Mouse (Mus musculus): Measurements from ENCODE around the gene Mx1. TPM values are rescaled to one million over a fixed set of nuclear protein-coding genes. Genes with fewer than 3 reads are reported as not detected.

The Mx1 gene
- polyA plus RNA-seq, 1 experiment, result 1.5 TPM

DNA sequence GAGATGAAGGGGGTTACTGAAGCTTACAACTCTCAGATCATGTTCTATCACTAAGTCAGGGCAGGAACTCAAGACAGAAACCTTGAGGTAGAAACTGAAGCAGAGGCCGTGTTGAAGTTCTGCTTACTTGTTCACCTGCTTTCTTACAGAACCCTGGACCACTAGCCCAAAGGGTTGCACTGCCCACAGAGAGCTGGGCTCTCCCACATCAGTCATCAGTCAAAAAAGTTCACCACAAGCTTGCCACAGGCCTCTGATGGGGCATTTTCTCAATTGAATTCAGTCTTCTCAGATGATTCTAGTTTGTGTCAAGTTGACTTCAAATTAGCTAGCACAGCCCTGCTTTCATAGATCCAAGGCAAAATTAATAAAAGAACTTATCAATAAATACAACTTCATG, 2.9 kb downstream of the Mx1 start:
- DNase-seq (ENCODE audit: extremely low spot score in 1 of 2, low spot score in 1 of 2), result no peak

DNA sequence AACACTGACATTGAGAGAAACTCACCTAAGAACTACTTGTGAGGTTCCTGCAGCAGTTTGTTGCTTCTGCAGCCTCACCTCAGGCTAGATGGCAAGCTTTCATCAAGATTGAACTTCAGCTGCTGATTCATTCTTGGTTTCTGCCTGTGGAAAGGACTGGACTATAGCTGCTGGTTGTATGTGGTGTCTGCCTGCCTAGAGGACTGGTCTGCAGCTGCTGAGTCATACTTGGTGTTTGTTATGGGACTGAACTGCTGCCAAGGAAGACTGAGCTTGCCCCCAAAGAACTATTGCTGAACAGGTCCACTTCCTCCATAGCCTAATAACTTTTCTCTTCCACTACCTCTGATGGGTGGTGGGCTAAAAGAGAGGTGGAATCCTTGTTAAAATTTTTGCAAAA, 15.3 kb downstream of the Mx1 start:
- no peak for DNase-seq (ENCODE audit: extremely low spot score in 1 of 2, low spot score in 1 of 2)

DNA sequence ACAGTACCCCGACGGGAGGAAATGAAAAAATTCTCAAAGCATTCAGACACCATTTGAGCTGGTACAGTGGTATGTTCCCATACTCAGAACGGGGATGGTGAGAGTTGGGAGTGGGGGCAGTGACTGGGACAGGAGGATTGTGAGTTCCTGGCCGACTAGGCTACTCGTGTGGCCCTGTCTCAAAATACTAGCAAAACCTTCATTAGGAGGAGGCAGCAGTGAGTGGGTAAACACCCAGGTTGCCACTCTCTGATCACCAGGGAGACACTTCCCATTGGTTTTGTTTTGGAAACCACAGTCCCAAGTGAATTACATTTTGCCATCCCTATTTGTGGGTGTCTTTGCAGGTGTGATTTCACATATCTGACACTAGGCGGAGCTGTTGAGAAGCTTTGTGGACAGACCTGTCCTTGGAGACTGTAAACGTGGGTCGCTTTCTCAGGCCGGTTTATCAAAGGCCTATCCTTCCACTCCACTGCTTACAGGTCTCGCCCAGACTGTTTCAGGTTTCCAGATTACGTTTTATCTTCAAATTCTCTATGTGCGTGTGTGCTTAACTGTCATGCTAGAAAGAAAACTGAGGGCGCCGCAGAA, 18.9 kb downstream of the Mx1 start:
- DNase-seq (ENCODE audit: extremely low spot score in 1 of 2, low spot score in 1 of 2), result peak in 1 of 2 experiments; percentile 57

DNA sequence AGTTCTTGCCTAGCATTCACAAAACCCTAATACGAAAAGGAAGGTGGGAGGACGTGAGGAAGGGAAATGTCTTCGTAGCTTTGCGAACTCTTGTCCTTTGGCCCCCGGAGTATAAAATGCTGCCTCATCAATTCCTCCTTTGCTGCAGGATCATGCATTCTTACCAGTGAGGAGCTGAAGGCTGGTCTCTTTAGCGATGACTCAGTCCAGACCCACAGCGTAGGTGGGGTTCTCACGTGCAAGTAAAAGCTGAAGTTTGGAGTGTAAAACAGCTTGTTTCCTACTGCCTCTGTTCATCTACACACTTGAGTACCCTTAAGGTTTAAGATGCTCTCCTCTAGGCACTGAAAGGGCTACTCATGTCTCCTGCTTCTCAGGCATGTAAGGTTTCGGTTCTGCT, 20.7 kb downstream of the Mx1 start:
- peak; percentile 36 to 69 for DNase-seq (ENCODE audit: extremely low spot score in 1 of 2, low spot score in 1 of 2)

DNA sequence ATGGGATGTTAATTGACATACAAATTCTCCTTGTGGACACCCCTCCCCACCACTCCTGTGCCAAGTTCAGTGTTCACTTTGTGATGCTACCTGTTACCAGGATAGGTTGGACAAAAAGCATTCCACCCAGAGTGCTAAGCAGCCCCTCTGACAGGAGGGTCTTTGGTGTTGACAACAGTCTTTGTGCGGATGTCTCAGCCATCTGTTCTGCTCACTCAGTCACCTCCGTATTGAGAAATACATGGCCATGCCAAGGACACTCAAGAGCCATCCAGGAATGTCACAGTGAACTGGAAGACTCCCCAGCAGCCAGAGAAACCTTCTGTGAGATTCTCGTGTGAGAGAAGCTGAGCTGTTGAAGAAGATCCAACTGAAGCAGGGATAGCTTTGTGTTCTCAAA, 24.5 kb downstream of the Mx1 start:
- DNase-seq (ENCODE audit: extremely low spot score in 1 of 2, low spot score in 1 of 2), result no peak

DNA sequence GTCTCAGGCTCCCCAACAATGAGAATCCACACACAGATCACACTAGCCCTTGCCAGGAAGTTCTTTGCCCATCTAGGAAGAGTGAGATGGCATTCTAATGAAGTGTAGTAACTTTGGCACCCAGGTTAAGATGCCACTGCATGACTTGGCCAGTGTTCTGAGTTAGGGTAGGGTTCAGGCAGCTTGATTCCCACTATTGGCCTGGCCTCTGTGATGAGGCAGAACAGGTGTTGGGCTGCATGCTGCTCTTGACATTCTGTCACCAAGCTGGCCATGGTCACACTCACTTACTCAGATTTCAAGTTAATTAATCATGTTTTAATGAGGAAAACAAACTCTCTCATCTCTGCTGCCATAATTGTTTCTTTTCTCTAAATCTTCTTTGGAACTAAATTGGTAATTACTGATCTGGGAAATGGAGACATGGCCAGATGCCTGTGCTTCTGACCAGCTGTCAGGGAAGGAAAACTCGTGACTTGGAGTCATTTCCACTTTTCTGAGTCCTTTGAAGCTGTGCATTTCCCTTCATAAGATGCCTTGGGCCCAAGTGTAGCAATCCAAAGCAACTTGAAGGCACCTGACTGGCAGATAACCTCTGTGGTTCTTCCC, 25.2 kb downstream of the Mx1 start:
- DNase-seq (ENCODE audit: extremely low spot score in 1 of 2, low spot score in 1 of 2), result no peak

DNA sequence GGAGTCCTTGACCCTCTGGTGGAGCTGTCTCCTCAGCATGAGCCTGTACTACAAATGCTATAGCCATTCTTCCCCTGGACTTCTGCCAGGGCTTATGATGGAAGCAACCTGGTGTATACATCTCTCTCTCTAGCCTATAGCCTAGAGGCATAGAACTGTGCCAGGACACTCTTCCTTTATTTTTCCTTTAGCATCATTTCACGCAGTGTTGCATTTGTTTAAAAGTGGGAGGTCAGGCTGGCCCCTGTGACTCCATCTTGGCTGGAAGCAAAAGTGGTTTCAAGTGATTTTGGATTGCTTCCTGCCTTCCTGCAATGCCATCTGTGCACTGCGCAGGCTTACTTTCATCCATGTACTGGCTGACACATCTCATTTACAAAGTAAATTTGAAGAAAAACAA, 28.5 kb downstream of the Mx1 start:
- DNase-seq (ENCODE audit: extremely low spot score in 1 of 2, low spot score in 1 of 2), result no peak

DNA sequence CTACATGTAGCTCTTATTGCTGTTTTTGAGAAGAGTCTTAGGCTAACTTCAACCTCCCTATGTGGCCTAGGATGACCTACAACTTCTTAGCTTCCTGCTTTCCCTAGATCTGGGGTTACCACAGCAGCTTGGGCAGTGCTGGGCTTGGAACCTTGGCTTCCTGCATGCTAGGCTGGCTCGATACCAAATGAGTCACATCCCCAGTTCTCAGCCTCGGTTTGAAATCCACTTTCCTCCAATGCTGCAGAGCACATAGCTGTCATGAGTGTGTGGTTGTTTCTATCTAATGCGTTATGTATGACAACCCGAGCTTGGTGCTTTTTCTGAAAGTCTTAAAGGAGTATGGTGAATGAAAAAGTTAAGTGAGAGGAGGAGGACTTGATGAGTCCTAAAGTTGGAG, 31.4 kb downstream of the Mx1 start:
- DNase-seq (ENCODE audit: extremely low spot score in 1 of 2, low spot score in 1 of 2), result peak; percentile 53 to 74

DNA sequence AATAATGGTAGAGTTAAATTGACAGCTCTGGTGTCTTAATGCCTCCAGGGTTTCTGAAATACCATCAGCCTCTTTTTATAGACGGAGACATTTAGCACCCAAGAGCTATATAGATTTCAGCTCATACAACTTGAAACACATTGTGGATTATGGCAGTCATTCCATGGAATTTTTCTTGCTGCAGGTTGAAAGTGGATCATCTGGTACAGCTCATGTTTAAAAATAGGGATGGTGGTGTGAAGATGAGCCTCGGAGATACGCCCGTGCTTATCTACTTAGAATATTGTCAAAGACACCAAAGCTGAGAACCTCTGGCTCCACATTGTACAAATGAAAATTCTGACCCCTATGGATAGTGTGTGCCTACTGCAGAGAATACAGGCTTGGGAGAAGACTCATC, 32.6 kb downstream of the Mx1 start:
- DNase-seq (ENCODE audit: extremely low spot score in 1 of 2, low spot score in 1 of 2), result peak; percentile 57 to 70

DNA sequence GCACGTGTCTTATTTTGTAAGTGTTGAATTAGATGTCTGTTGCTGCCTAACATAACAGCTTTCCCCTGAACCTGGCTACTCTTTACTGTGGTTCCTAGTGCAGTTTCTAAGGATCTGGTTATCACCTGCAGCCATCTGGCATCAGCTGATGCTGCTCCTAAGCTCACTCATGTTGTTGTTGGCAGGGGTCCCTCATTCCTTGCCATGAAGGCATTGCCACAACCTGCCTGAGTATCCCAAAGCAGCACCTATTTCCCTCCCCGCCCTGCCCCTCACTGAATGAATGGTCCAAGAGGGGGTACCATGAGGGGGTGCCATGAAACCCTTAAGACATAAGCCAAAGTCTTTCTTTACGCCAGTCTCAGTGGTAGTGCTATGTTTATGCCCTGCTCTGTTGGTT, 34.7 kb downstream of the Mx1 start:
- no peak for DNase-seq (ENCODE audit: extremely low spot score in 1 of 2, low spot score in 1 of 2)

DNA sequence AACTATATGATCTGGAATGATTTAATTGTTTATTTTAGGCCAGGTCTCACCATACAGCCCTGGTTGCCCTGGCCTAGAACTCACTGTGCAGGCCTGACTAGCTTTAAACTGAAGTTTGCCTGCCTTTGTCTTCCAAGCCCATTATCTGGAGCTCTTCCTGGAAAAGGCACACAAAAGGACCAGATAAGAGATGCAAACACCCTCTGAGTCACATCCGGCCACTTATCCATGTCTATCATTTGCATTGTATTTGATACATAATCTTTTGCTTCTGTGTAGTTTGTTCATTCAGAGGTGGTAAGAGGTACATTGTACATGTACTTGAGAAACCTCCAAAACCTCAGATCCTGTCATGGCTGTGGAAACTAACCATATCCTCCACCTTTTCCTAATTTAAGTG, 39.1 kb downstream of the Mx1 start:
- DNase-seq (ENCODE audit: extremely low spot score in 1 of 2, low spot score in 1 of 2), result no peak

DNA sequence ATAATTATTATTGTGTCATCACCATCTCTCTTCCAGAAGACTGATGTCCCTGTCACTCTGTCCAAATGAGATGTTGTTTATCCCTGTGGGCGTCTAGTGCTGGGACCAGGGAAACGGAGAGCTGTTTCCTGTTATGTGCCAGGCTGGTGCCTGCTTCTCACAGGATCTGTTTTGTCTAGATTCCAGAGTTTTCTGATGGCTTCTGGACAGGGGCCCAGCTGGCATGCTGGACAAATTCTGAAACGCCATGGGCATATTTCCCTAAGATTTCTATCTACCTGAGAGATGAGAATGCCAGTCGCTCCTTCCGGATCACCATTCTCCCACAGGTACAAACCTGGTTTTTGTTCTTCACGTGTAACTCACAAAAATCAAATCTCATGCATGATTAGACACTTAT, 41.0 kb downstream of the Mx1 start:
- no peak for DNase-seq (ENCODE audit: extremely low spot score in 1 of 2, low spot score in 1 of 2)

DNA sequence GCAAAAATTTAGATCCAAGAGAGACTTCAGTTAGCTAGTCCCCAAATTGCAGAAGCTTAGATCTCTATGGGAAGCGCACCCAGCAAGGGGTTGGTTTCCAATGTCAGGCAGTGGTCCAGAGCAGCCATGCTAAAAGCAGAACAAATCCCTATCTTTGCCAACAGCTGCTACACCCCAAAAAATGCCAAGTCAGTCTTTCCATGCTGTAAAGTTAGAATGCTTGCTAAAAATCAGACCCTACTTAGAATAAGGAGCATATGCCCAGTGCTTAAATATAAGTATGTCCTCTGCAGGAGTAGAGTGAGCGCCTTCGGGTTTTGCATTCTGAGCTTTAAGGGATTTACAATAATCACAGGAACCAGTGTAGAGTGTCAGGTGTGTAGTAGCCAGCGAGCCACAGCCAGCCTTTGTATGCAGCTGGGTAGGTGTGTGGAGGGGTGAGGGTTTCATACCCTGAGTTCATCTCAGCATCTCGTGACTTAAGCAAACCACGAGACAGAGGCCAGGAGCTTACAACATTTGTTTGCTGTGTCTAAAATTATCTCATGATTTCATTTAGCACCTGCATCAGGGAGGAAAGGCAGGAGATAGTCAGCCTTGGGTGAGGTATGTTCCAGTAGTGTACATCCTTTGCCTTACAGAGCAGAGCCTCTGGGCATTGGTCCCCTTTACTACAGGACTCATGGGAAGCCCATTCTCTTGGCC, 43.8 kb downstream of the Mx1 start:
- peak; percentile 21 to 35 for DNase-seq (ENCODE audit: extremely low spot score in 1 of 2, low spot score in 1 of 2)

DNA sequence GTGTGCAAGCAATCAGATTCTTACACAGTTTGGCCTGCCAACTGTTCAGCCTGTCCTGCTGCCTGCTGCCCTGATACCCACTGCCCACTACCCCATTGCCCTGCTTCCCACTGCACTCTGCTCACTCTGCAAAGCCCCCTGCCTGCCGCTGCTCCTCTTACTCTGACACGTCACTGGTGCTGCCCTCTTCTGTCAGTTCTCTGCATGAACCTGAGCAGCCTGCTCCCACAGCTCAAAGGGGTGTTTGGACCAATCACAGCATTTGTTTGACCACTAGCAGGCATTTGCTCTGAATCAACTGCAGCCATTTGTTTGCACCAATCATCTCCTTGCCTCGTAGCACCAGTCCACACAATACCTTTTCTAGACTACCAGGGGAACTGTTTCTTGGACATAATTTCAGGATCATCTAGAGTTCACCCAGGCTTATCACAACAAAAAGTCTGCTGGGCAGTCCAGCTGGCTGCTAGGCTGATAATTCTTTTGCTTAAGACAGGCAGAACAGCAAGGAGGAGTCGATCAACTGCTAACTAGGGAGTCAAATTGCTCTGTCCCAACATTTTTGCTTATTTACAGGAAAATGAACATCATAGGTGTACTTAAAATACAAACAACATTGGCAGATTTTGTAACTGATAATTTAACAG, 44.7 kb downstream of the Mx1 start:
- peak in 1 of 2 experiments; percentile 51 for DNase-seq (ENCODE audit: extremely low spot score in 1 of 2, low spot score in 1 of 2)

DNA sequence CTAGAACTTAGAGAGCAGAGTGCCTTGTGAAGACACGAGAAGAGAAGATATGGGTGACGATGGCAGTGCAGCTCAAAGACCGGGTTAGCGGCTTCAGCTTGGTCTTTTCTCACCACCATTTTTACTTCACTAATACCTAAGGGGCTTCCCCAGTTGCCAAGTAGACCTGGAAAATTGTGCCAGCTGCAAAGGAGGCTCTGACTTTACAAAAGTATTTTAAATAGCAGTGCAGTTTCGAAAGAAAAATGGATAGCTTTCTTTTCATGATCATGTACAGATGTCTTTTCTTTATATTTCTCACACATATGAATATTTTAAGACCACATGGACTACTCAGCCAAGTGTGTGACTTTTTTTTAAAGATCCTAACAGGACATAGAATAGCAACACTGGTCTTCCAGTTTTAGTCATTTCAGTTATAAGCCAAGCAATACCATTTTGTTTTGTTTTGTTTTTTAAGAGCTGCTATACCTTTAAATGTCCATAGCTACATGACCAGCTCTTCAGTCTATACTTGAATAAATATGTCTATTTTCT, 57.2 kb downstream of the Mx1 start:
- no peak for DNase-seq (ENCODE audit: extremely low spot score in 1 of 2, low spot score in 1 of 2)

DNA sequence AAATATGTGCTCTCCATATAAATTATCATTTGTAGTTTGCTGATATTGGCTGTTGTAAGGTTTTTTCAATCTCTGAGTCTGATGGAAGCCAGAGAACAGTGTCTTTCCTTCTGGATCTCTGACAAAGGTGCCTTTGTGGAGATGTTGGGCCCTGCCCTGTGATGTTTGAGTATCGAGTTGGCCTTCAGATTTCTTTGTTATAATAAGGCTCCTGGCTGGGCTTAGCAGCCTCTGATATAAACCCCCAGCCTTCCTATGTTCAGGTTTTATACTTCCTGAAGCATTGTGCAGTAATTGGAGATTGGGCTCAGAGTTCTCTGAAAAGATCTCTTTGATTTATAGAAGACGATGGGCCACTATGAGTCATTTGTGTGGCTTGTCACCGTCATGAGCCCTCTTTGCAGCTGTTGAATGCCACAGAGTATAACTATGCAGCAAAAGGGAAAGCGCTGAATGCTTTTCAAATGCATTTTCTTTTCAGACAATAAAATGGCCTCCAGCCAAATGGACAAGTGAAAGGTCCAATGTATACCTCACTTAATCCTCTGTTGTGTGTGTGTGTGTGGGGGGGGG, 60.4 kb downstream of the Mx1 start:
- DNase-seq (ENCODE audit: extremely low spot score in 1 of 2, low spot score in 1 of 2), result no peak

DNA sequence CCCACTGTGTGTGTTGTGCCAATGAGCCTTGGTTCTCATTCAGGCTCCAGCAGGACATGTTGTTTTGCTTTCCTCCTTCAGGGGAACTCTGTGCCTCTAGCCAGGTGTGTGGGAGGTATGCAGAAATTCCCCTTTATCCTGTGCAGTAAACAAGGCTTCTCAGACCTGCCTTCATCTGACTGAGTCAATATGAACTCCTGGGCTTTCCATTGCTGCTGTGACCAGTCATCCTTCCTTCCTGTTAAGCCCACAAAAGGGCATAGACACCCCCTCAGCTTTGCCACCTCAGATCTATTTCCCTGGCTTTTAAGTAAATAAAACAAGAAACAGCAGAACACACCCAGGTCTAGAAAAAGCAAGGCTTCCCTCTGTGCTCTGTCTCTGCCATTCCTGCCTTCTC, 61.0 kb downstream of the Mx1 start:
- no peak for DNase-seq (ENCODE audit: extremely low spot score in 1 of 2, low spot score in 1 of 2)

DNA sequence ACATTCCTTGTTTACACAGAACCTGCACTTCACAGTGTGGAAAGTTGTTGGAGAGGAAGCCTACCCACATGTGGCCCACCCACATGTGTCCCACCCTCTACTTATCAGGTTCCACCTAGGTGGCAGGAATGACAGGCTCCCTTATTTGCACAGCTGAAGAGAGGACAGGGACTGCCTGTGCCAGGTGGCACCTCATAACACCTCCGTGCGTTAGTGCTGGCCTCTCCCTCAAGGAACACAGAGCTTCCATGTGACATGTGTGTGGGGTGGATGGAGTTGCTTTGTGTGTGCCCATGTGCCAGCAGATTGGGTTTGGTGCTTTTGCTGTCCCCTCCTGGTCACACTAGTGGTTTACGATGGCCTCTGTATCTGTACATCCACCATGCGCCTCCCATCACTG, 62.7 kb downstream of the Mx1 start:
- no peak for DNase-seq (ENCODE audit: extremely low spot score in 1 of 2, low spot score in 1 of 2)

DNA sequence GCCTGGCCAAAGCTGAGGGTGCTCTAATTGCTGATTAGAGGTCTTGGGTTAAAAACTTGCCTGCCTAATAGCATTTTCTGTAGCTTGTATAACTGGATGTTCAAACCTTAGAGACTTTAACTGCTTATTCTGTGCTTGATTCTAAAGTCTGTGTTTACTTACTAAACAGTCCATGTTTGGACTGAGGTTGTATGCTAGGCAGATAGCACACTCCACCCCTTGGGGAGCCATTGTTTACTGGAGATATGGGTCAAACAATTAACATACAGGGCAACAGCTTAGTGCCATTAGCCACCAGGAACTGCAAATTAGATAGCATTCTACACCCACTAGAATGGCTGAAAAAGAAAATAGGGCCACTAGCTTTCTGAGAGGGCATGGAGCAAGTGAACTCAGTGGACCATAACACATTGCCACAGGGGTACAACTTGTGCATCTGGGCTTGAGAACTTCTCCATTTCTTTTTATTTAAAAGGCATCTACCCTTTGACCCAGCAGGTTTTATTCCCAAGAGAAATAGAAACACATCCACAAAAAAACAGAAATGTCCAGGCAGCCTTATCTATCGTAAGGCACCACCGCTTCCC, 64.7 kb downstream of the Mx1 start:
- DNase-seq (ENCODE audit: extremely low spot score in 1 of 2, low spot score in 1 of 2), result no peak

All from frontal cortex, adult 2 months (tissue).